Mouse (Mus musculus) myocyte (in vitro differentiated cells): ENCODE data around the gene Olfr551. TPM values are rescaled to one million over a fixed set of nuclear protein-coding genes. Genes with fewer than 3 reads are reported as not detected.

Source experiments
- H3K27me3 ChIP-seq: one replicate; pipeline ENCODE4 v1.6.1; 2011; ENCODE audit not compliant: control insufficient read depth, insufficient read depth, insufficient read length
- H3K36me3 ChIP-seq: one replicate; pipeline ENCODE4 v1.6.1; 2011; ENCODE audit not compliant: control insufficient read depth, insufficient read depth
- H3K4me2 ChIP-seq: one replicate; pipeline ENCODE4 v1.6.1; 2011; ENCODE audit warnings: low read depth, control low read depth
- H3K4me3 ChIP-seq: one replicate; pipeline ENCODE4 v1.5.1; 2011; ENCODE audit warnings: mild to moderate bottlenecking, control low read depth, moderate library complexity
- H3K79me2 ChIP-seq: one replicate; pipeline ENCODE4 v1.6.1; 2011; ENCODE audit not compliant: control insufficient read depth, insufficient read depth
- H3ac ChIP-seq: one replicate; pipeline ENCODE4 v1.6.1; 2011; ENCODE audit not compliant: control insufficient read depth, insufficient read length
- CEBPB ChIP-seq: IDR thresholded peaks from 2 replicates; pipeline ENCODE4 v1.6.1; 2011; ENCODE audit warnings: mild to moderate bottlenecking, moderate library complexity; ENCODE audit not compliant: poor library complexity, insufficient read depth, severe bottlenecking
- E2F4 ChIP-seq: IDR thresholded peaks from one replicate; pipeline ENCODE4 v1.6.1; 2011; ENCODE audit warnings: mild to moderate bottlenecking, control low read depth, moderate library complexity; ENCODE audit not compliant: insufficient read depth
- MAX ChIP-seq: IDR thresholded peaks from one replicate; pipeline ENCODE4 v1.6.1; 2011; ENCODE audit warnings: low read depth, mild to moderate bottlenecking, control low read depth
- MYOD1 ChIP-seq, 3 experiments: IDR thresholded peaks; one replicate each; pipeline ENCODE4 v1.6.1; 2011; ENCODE audit warnings: control low read depth in 2 of 3, low read depth in 2 of 3, mild to moderate bottlenecking in 2 of 3, moderate library complexity in 1 of 3; ENCODE audit not compliant: insufficient read length in 2 of 3, control insufficient read depth in 1 of 3
- MYOG ChIP-seq, 3 experiments: IDR thresholded peaks; one replicate each; pipeline ENCODE4 v1.6.1; 2011; ENCODE audit warnings: control low read depth in 2 of 3, low read depth in 2 of 3, mild to moderate bottlenecking in 2 of 3; ENCODE audit not compliant: insufficient read length in 2 of 3, control insufficient read depth in 1 of 3, insufficient read depth in 1 of 3
- POLR2A ChIP-seq: IDR thresholded peaks from one replicate; pipeline ENCODE4 v1.6.1; 2011; ENCODE audit warnings: low read depth, mild to moderate bottlenecking, control low read depth, moderate library complexity; ENCODE audit not compliant: insufficient read length
- POLR2AphosphoS2 ChIP-seq: IDR thresholded peaks from one replicate; pipeline ENCODE4 v1.6.1; 2011; ENCODE audit warnings: low read depth, control low read depth; ENCODE audit not compliant: insufficient read length
- REST ChIP-seq: IDR thresholded peaks from one replicate; pipeline ENCODE4 v1.6.1; 2011; ENCODE audit warnings: mild to moderate bottlenecking, control low read depth, moderate library complexity; ENCODE audit not compliant: insufficient read depth, insufficient read length
- SRF ChIP-seq: IDR thresholded peaks from one replicate; pipeline ENCODE4 v1.6.1; 2011; ENCODE audit warnings: low read depth; ENCODE audit not compliant: control insufficient read depth, insufficient read length
- TCF12 ChIP-seq: IDR thresholded peaks from one replicate; pipeline ENCODE4 v1.6.1; 2011; ENCODE audit warnings: mild to moderate bottlenecking, control low read depth; ENCODE audit not compliant: poor library complexity, insufficient read depth, severe bottlenecking
- TCF3 ChIP-seq: IDR thresholded peaks from one replicate; pipeline ENCODE4 v1.6.1; 2011; ENCODE audit warnings: low read depth, control low read depth; ENCODE audit not compliant: insufficient read length
- USF1 ChIP-seq: IDR thresholded peaks from one replicate; pipeline ENCODE4 v1.6.1; 2011; ENCODE audit warnings: low read depth, mild to moderate bottlenecking, control low read depth, moderate library complexity
- polyA plus RNA-seq: library from polyadenylated mRNA; unstranded; fragments of >200 nt; fragmentation: generic; extraction: Trizol; gene quantifications from one replicate; pipeline ENCODE4 v1.2.1, GENCODE M21; 2012; ENCODE audit warnings: missing spikeins

Olfr551 gene
- polyA plus RNA-seq, 1 experiment = not detected

DNA sequence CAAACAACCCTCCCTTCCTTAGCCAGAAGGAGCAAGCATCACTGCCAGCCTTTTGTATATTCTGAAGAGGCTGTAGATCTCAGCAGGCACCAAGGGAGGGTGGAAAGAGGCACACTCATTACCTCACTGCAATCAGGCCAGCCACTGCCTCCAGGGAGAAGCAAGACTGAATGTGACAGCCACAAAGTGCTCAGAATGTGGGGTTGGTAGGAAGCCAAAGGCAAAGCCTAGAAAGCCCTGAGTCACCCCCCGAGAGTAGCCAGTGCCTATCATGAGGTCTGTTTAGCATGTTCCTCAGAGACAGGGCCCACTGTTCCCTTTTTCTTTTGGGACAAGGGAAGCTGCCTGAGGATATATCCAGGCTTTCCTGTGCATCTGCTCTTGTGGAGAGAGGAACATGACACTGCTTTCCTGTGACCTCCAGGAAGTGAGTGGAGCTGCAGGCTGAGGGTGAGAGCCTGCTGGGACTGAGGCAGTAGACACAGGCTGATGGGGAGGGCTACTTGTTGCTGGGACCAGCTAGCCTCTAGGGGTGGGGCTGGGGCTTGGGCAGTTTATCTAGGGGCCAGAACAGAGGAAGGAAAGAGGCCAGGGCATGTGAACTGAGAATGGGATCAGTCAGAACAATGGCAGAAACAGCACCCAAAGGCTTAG, 5.8 kb upstream of the Olfr551 start, which contains the start of gene Olfr552:
Olfr552 (plus strand) TSS at position 393 of the 654 bp plus-strand sequence.
- H3K4me3 ChIP-seq = no peak within 1 kb of the TSS
- H3K36me3 ChIP-seq = no peaks in the 10 kb centered on the region
- TF ChIP-seq MAX (no peak), REST (no peak), MYOG (IDR thresholded peaks at IDR 0.05; ENCODE audit: control insufficient read depth in 1 of 3, insufficient read depth in 1 of 3, insufficient read length in 2 of 3, low read depth in 2 of 3) (no peak), TCF12 (no peak), MYOD1 (IDR thresholded peaks at IDR 0.05; ENCODE audit: control insufficient read depth in 1 of 3, insufficient read length in 2 of 3, low read depth in 2 of 3) (no peak), POLR2AphosphoS2 (no peak), POLR2A (no peak), USF1 (no peak), SRF (no peak), E2F4 (no peak), CEBPB (no peak), TCF3 (no peak)
- no peaks in the 10 kb centered on the region for H3K27me3 ChIP-seq
- H3K4me2 ChIP-seq = no peak within 1 kb of the TSS
- no peaks in the 10 kb centered on the region for H3K79me2 ChIP-seq
- H3ac ChIP-seq = no peak within 1 kb of the TSS

DNA sequence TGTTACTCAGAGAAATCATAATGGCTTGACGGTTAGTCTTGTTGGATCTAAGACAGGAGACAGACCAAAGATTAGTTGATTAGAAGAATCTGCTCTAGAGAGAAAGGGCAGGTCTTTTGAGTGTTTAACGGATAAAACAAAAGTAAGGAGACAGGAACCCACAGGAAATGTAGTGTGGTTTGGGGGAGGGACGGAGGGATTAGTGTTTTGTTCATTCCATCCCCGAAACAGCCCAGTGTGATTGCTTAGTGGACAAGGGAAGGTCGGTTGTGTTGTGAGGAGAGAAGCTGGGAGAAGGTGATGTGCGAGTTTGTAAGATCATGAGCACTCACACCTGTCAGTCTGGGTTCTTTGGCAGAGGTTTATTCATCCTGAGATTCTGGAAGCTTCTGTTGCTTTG, 15.7 kb downstream of the Olfr551 start:
- Histone ChIP-seq H3K36me3 (no peaks in the 10 kb centered on the region), H3K4me2 (no peak overlapping the region), H3K27me3 (no peaks in the 10 kb centered on the region), H3ac (no peak overlapping the region), H3K4me3 (no peak overlapping the region), H3K79me2 (no peaks in the 10 kb centered on the region)
- TF ChIP-seq E2F4 (no peak), CEBPB (no peak), MAX (no peak), USF1 (no peak), POLR2A (no peak), REST (no peak), MYOG (IDR thresholded peaks at IDR 0.05; ENCODE audit: control insufficient read depth in 1 of 3, insufficient read depth in 1 of 3, insufficient read length in 2 of 3, low read depth in 2 of 3) (no peak), MYOD1 (IDR thresholded peaks at IDR 0.05; ENCODE audit: control insufficient read depth in 1 of 3, insufficient read length in 2 of 3, low read depth in 2 of 3) (no peak), TCF3 (no peak), TCF12 (no peak), POLR2AphosphoS2 (no peak), SRF (no peak)

- Histone ChIP-seq H3ac (no peak overlapping the region), H3K4me3 (no peak overlapping the region)
- TF ChIP-seq TCF12 (no peak), POLR2AphosphoS2 (no peak), CEBPB (no peak), SRF (no peak), MAX (no peak), USF1 (no peak), MYOD1 (IDR thresholded peaks at IDR 0.05; ENCODE audit: control insufficient read depth in 1 of 3, insufficient read length in 2 of 3, low read depth in 2 of 3) (no peak)
These were observed 18.4 kb downstream of the Olfr551 start for GRCm38 (mm10) chr7:102573174-102573830.

DNA sequence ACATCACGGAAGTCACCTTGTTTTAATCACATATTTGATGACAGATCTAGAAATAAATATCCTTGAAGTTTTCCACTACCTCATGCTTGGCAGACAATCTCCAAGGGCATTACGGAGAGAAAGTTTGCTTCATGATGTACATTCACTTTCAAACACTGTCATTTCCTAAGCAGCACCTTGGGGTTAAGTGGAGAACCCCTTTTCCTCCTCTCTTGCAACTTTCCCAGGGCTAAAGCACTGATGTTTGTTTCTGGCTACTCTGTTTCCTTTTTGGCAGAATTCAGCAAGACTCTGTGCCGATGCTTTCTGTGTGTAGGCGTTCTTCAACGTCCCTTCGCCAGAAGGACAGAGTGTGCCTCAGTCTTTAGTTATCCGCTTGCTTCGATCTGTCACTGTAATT, 20.5 kb downstream of the Olfr551 start, which contains the start of gene Olfr550:
Olfr550 (plus strand) TSS at position 301 of the 400 bp plus-strand sequence.
- no peak within 1 kb of the TSS for H3ac ChIP-seq
- TF ChIP-seq TCF3 = no peak
- TF ChIP-seq MAX = no peak
- no peak for TF ChIP-seq TCF12
- no peak for TF ChIP-seq CEBPB
- TF ChIP-seq POLR2A = no peak
- TF ChIP-seq USF1 = no peak
- no peak for TF ChIP-seq E2F4
- no peak for TF ChIP-seq REST
- TF ChIP-seq MYOD1 (IDR thresholded peaks at IDR 0.05; ENCODE audit: control insufficient read depth in 1 of 3, insufficient read length in 2 of 3, low read depth in 2 of 3) = no peak
- no peak for TF ChIP-seq POLR2AphosphoS2
- TF ChIP-seq SRF = no peak
- TF ChIP-seq MYOG (IDR thresholded peaks at IDR 0.05; ENCODE audit: control insufficient read depth in 1 of 3, insufficient read depth in 1 of 3, insufficient read length in 2 of 3, low read depth in 2 of 3) = no peak
- no peaks in the 10 kb centered on the region for H3K27me3 ChIP-seq
- H3K36me3 ChIP-seq = no peaks in the 10 kb centered on the region
- H3K79me2 ChIP-seq = no peaks in the 10 kb centered on the region
- H3K4me3 ChIP-seq = no peak within 1 kb of the TSS
- no peak within 1 kb of the TSS for H3K4me2 ChIP-seq

More at GRCm38 (mm10) chr7:102573174-102573830, 18.4 kb downstream of the Olfr551 start:
- Histone ChIP-seq H3K79me2 (no peaks in the 10 kb centered on the region), H3K27me3 (no peaks in the 10 kb centered on the region), H3K4me2 (no peak overlapping the region), H3K36me3 (no peaks in the 10 kb centered on the region)
